Mouse (Mus musculus): ENCODE results near the gene Mllt10. TPM values are rescaled to one million over a fixed set of nuclear protein-coding genes. Genes with fewer than 3 reads are reported as not detected.

Gene Mllt10
- polyA plus RNA-seq, 1 experiment from 2014 or later: 43.5 TPM

DNA sequence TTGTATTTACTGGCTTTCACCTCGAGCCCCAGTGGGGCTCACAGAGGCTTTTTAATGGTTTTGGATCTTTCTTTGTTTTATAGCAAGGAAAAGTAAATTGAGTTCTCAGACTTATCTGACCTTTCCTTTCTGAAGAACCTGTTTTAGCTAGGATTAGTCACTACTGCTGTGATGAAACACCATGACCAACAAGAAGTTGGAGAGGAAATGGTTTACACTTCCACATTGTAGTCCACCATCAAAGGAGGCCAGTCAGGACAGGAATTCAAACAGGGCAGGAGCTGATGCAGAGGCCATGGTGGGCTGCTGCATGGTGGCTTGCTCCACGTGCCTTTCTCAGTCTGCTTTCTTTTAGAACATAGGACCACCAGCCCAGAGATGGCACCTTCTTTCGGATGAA lies 121.2 kb downstream of the Mllt10 start:
- H3K27me3 ChIP-seq (replicated peaks; ENCODE audit: control insufficient read depth, insufficient read depth, low read length): no peaks in the 10 kb centered on the region
- H3K9me3 ChIP-seq (replicated peaks; ENCODE audit: control insufficient read depth, low read length): no peaks in the 10 kb centered on the region
- no peak overlapping the region for H3K9ac ChIP-seq (ENCODE audit: low read length)
- H3K4me2 ChIP-seq (ENCODE audit: low read length): no peak overlapping the region
- no peak overlapping the region for H3K4me3 ChIP-seq (ENCODE audit: low read depth, low read length)
- no peak overlapping the region for H3K27ac ChIP-seq (ENCODE audit: low read depth, low read length)
- ATAC-seq (no peak), DNase-seq (ENCODE audit: low spot score) (no peak)
- H3K36me3 ChIP-seq (ENCODE audit: control insufficient read depth, insufficient read depth, low read length): peaks cover 20% of the 10 kb centered on the region
- H3K4me1 ChIP-seq (ENCODE audit: control insufficient read depth, insufficient read depth, low read length): no peaks in the 10 kb centered on the region
- 88% methylated on average over 3 of the region's 3 CpGs for WGBS

- DNase-seq (ENCODE audit: low spot score) (no peak), ATAC-seq (no peak)
- Histone ChIP-seq H3K4me2 (ENCODE audit: low read length) (no peak overlapping the region), H3K36me3 (ENCODE audit: control insufficient read depth, insufficient read depth, low read length) (peaks cover 35% of the 10 kb centered on the region), H3K4me1 (ENCODE audit: control insufficient read depth, insufficient read depth, low read length) (no peaks in the 10 kb centered on the region), H3K9me3 (replicated peaks; ENCODE audit: control insufficient read depth, low read length) (no peaks in the 10 kb centered on the region), H3K9ac (ENCODE audit: low read length) (no peak overlapping the region), H3K27me3 (replicated peaks; ENCODE audit: control insufficient read depth, insufficient read depth, low read length) (no peaks in the 10 kb centered on the region), H3K27ac (ENCODE audit: low read depth, low read length) (no peak overlapping the region), H3K4me3 (ENCODE audit: low read depth, low read length) (no peak overlapping the region)
- WGBS: 97% methylated on average over 5 of the region's 5 CpGs
These were observed 125.3 kb downstream of the Mllt10 start for GRCm38 (mm10) chr2:18180323-18180722.

- H3K4me3 ChIP-seq (ENCODE audit: low read depth, low read length): no peak overlapping the region
- 95% methylated on average over 3 of the region's 3 CpGs for WGBS
- H3K27ac ChIP-seq (ENCODE audit: low read depth, low read length): no peak overlapping the region
- H3K9me3 ChIP-seq (replicated peaks; ENCODE audit: control insufficient read depth, low read length): no peaks in the 10 kb centered on the region
- H3K4me1 ChIP-seq (ENCODE audit: control insufficient read depth, insufficient read depth, low read length): no peaks in the 10 kb centered on the region
- ATAC-seq (no peak), DNase-seq (ENCODE audit: low spot score) (no peak)
- H3K9ac ChIP-seq (ENCODE audit: low read length): no peak overlapping the region
- peaks cover 37% of the 10 kb centered on the region for H3K36me3 ChIP-seq (ENCODE audit: control insufficient read depth, insufficient read depth, low read length)
- H3K4me2 ChIP-seq (ENCODE audit: low read length): no peak overlapping the region
- H3K27me3 ChIP-seq (replicated peaks; ENCODE audit: control insufficient read depth, insufficient read depth, low read length): no peaks in the 10 kb centered on the region
These were observed 126.6 kb downstream of the Mllt10 start for GRCm38 (mm10) chr2:18181631-18182030.

DNA sequence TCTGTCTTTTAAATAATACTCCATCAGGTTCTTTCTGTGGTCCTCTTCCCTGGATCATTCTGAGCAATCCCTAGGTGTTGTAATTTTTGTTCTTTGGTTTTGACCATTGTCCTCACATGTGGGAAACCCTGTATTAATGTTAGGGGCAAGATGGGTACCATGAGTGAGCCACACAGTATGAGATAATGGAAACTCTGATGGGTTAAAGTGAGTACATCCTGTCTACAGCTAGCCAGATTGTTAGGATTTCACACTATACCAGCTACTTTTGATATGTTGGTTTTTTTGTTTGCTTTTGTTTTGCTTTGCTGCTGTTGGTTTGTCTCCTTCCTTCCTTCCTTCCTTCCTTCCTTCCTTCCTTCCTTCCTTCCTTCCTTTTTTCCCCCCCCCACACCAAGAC lies 128.0 kb downstream of the Mllt10 start:
- Histone ChIP-seq H3K9me3 (replicated peaks; ENCODE audit: control insufficient read depth, low read length) (no peaks in the 10 kb centered on the region), H3K36me3 (ENCODE audit: control insufficient read depth, insufficient read depth, low read length) (peaks cover 43% of the 10 kb centered on the region), H3K27me3 (replicated peaks; ENCODE audit: control insufficient read depth, insufficient read depth, low read length) (no peaks in the 10 kb centered on the region), H3K27ac (ENCODE audit: low read depth, low read length) (no peak overlapping the region), H3K4me3 (ENCODE audit: low read depth, low read length) (no peak overlapping the region), H3K4me1 (ENCODE audit: control insufficient read depth, insufficient read depth, low read length) (no peaks in the 10 kb centered on the region), H3K4me2 (ENCODE audit: low read length) (no peak overlapping the region), H3K9ac (ENCODE audit: low read length) (no peak overlapping the region)
- DNase-seq (ENCODE audit: low spot score) (no peak), ATAC-seq (no peak)

GRCm38 (mm10) chr2:18188367-18188766 lies 133.3 kb downstream of the Mllt10 start:
- H3K9me3 ChIP-seq (replicated peaks; ENCODE audit: control insufficient read depth, low read length): no peaks in the 10 kb centered on the region
- WGBS: 97% methylated on average over 2 of the region's 2 CpGs
- no peak for ATAC-seq
- H3K9ac ChIP-seq (ENCODE audit: low read length): no peak overlapping the region
- no peaks in the 10 kb centered on the region for H3K27me3 ChIP-seq (replicated peaks; ENCODE audit: control insufficient read depth, insufficient read depth, low read length)
- H3K27ac ChIP-seq (ENCODE audit: low read depth, low read length): no peak overlapping the region
- H3K4me2 ChIP-seq (ENCODE audit: low read length): no peak overlapping the region
- H3K4me1 ChIP-seq (ENCODE audit: control insufficient read depth, insufficient read depth, low read length): no peaks in the 10 kb centered on the region
- H3K36me3 ChIP-seq (ENCODE audit: control insufficient read depth, insufficient read depth, low read length): peaks cover 47% of the 10 kb centered on the region
- DNase-seq (ENCODE audit: low spot score): no peak
- no peak overlapping the region for H3K4me3 ChIP-seq (ENCODE audit: low read depth, low read length)

GRCm38 (mm10) chr2:18195285-18195684 lies 140.2 kb downstream of the Mllt10 start:
- H3K4me3 ChIP-seq (ENCODE audit: low read depth, low read length): no peak overlapping the region
- no peak overlapping the region for H3K27ac ChIP-seq (ENCODE audit: low read depth, low read length)
- no peaks in the 10 kb centered on the region for H3K9me3 ChIP-seq (replicated peaks; ENCODE audit: control insufficient read depth, low read length)
- H3K9ac ChIP-seq (ENCODE audit: low read length): no peak overlapping the region
- H3K36me3 ChIP-seq (ENCODE audit: control insufficient read depth, insufficient read depth, low read length): peaks cover 27% of the 10 kb centered on the region
- DNase-seq (ENCODE audit: low spot score) (no peak), ATAC-seq (peak; percentile 26; the same call in 1 of the 2 replicates)
- no peak overlapping the region for H3K4me2 ChIP-seq (ENCODE audit: low read length)
- WGBS: 91% methylated on average over 4 of the region's 4 CpGs
- no peaks in the 10 kb centered on the region for H3K4me1 ChIP-seq (ENCODE audit: control insufficient read depth, insufficient read depth, low read length)
- H3K27me3 ChIP-seq (replicated peaks; ENCODE audit: control insufficient read depth, insufficient read depth, low read length): no peaks in the 10 kb centered on the region

GRCm38 (mm10) chr2:18195691-18196396 lies 140.8 kb downstream of the Mllt10 start:
- no peak overlapping the region for H3K27ac ChIP-seq (ENCODE audit: low read depth, low read length)
- no peak overlapping the region for H3K9ac ChIP-seq (ENCODE audit: low read length)
- H3K36me3 ChIP-seq (ENCODE audit: control insufficient read depth, insufficient read depth, low read length): peaks cover 27% of the 10 kb centered on the region
- H3K27me3 ChIP-seq (replicated peaks; ENCODE audit: control insufficient read depth, insufficient read depth, low read length): no peaks in the 10 kb centered on the region
- H3K4me3 ChIP-seq (ENCODE audit: low read depth, low read length): no peak overlapping the region
- 66% methylated on average over 3 of the region's 3 CpGs for WGBS
- no peak overlapping the region for H3K4me2 ChIP-seq (ENCODE audit: low read length)
- DNase-seq (ENCODE audit: low spot score): peak; percentile 70
- ATAC-seq: peak; percentile 63; the same call in 1 of the 2 replicates
- H3K4me1 ChIP-seq (ENCODE audit: control insufficient read depth, insufficient read depth, low read length): no peaks in the 10 kb centered on the region
- no peaks in the 10 kb centered on the region for H3K9me3 ChIP-seq (replicated peaks; ENCODE audit: control insufficient read depth, low read length)

GRCm38 (mm10) chr2:18201820-18202462 lies 146.9 kb downstream of the Mllt10 start:
- Histone ChIP-seq H3K9me3 (replicated peaks; ENCODE audit: control insufficient read depth, low read length) (no peaks in the 10 kb centered on the region), H3K9ac (ENCODE audit: low read length) (no peak overlapping the region), H3K4me1 (ENCODE audit: control insufficient read depth, insufficient read depth, low read length) (peaks cover 4% of the 10 kb centered on the region; the same call in 1 of the 2 replicates), H3K27me3 (replicated peaks; ENCODE audit: control insufficient read depth, insufficient read depth, low read length) (no peaks in the 10 kb centered on the region), H3K4me2 (ENCODE audit: low read length) (no peak overlapping the region), H3K4me3 (ENCODE audit: low read depth, low read length) (no peak overlapping the region), H3K36me3 (ENCODE audit: control insufficient read depth, insufficient read depth, low read length) (peaks cover 51% of the 10 kb centered on the region), H3K27ac (ENCODE audit: low read depth, low read length) (no peak overlapping the region)
- ATAC-seq (no peak), DNase-seq (ENCODE audit: low spot score) (no peak)
- 50% methylated on average over 1 of the region's 1 CpGs for WGBS

GRCm38 (mm10) chr2:18202923-18203322 lies 147.9 kb downstream of the Mllt10 start:
- Histone ChIP-seq H3K27me3 (replicated peaks; ENCODE audit: control insufficient read depth, insufficient read depth, low read length) (no peaks in the 10 kb centered on the region), H3K9me3 (replicated peaks; ENCODE audit: control insufficient read depth, low read length) (no peaks in the 10 kb centered on the region), H3K4me1 (ENCODE audit: control insufficient read depth, insufficient read depth, low read length) (peaks cover 4% of the 10 kb centered on the region; the same call in 1 of the 2 replicates), H3K27ac (ENCODE audit: low read depth, low read length) (no peak overlapping the region), H3K36me3 (ENCODE audit: control insufficient read depth, insufficient read depth, low read length) (peaks cover 54% of the 10 kb centered on the region), H3K4me3 (ENCODE audit: low read depth, low read length) (no peak overlapping the region), H3K4me2 (ENCODE audit: low read length) (no peak overlapping the region), H3K9ac (ENCODE audit: low read length) (no peak overlapping the region)
- 93% methylated on average over 4 of the region's 4 CpGs for WGBS
- DNase-seq (ENCODE audit: low spot score): no peak
- no peak for ATAC-seq
